Mouse (Mus musculus): ENCODE data around the gene Sh3tc1.

DNA sequence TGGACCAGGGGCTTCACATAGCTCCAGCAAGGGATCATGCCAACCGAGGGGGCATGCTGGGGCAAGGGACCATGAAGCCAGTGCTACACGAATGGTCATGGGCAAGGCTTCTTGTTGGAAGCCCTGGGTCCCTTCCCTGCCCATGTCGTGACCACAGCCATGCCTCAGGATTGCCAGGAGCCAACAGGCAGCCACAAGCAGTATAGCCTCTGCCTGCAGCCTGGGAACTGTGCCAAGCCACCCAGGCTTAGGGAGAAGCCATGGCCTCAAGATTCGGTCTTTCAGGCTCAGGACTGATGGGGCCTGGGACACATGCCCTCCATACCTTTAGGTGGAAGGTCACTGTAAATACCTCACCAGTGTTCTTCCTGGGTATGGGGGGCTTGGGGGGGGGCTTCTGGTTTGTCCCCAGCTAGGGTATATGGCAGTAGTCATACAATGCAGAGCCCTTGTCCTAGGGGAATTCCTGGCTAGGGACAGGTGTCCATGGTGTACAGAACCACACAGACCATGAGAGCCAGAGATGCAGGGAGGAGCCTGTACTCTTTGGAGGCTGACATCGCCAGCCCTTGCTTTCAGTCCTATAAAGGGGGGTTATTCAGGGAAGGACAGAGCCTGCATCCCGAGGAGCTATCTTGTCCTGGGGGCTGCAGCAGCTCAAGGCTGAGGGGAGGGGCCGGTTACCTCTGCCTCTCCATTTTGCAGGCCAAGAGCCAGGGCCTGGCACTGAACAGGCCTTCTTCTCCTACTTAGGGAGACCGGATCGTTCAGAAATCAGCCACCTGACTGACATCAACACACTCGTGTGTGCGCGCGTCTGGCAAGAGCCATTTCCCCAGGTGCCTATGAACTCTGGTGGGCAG, 33.7 kb upstream of the Sh3tc1 start:
- TF ChIP-seq CTCF (IDR thresholded peaks at IDR 0.05; ENCODE audit: borderline replicate concordance, extremely low read depth, insufficient read depth, insufficient read length) = no peak
- TF ChIP-seq POLR2A (IDR thresholded peaks at IDR 0.05; ENCODE audit: borderline replicate concordance, extremely low read depth, insufficient read depth, insufficient read length, poor library complexity, severe bottlenecking) = no peak

All from brain, embryonic 14.5 days (tissue).